Mouse (Mus musculus) gastrocnemius, postnatal 36 days (tissue): ENCODE measurements around the gene Cerkl. TPM values are rescaled to one million over a fixed set of nuclear protein-coding genes. Genes with fewer than 3 reads are reported as not detected.

Source experiments
- DNase-seq, 2 experiments: peaks; one replicate each; pipeline ENCODE4 v3.0.0; 2022
- intact Hi-C: fragments of 180-260 bp; cut with DNase I; formaldehyde crosslinking; loops from one replicate; pipeline ENCODE4 v1.15.1; 2025
- total RNA-seq, 2 experiments: library from RNA; stranded (reverse); gene quantifications; 2 replicates each; pipeline ENCODE4 v1.2.3; 2021

The Cerkl gene
- total RNA-seq, 2 experiments from 2014 or later: 0.35 to 0.46 TPM

- intact Hi-C loops: no loop called here
- DNase-seq: no peak
Observed at GRCm38 (mm10) chr2:79378346-79379086, 78.1 kb downstream of the Cerkl start.

- peak in 1 of 2 experiments; percentile 3 for DNase-seq
- intact Hi-C loops: loop anchor here (5.0 kb wide), 1 partner anchor 125 kb away; no protein-coding TSS in a partner anchor
Observed at GRCm38 (mm10) chr2:79372486-79373200, 83.9 kb downstream of the Cerkl start.

- intact Hi-C loops: loop anchor here (5.0 kb wide), 1 partner anchor 125 kb away; no protein-coding TSS in a partner anchor
- no peak for DNase-seq
Observed at GRCm38 (mm10) chr2:79372154-79372467, 84.5 kb downstream of the Cerkl start.

- intact Hi-C loops: loop anchor here (5.0 kb wide), 1 partner anchor 126 kb away; no protein-coding TSS in a partner anchor
Observed at GRCm38 (mm10) chr2:79371326-79372153, 85.0 kb downstream of the Cerkl start.

GRCm38 (mm10) chr2:79370711-79371312, 85.8 kb downstream of the Cerkl start:
- no peak for DNase-seq
- intact Hi-C loops: loop anchor here (5.0 kb wide), 1 partner anchor 126 kb away; no protein-coding TSS in a partner anchor

More at GRCm38 (mm10) chr2:79371326-79372153, 85.0 kb downstream of the Cerkl start:
- no peak for DNase-seq

GRCm38 (mm10) chr2:79369905-79370304, 86.7 kb downstream of the Cerkl start:
- DNase-seq: no peak

GRCm38 (mm10) chr2:79369061-79369524, 87.5 kb downstream of the Cerkl start:
- intact Hi-C loops: no loop called here
- DNase-seq: no peak

More at GRCm38 (mm10) chr2:79369905-79370304, 86.7 kb downstream of the Cerkl start:
- intact Hi-C loops: loop anchor here (5.0 kb wide), 1 partner anchor 127 kb away; no protein-coding TSS in a partner anchor

GRCm38 (mm10) chr2:79368661-79369060, 87.9 kb downstream of the Cerkl start:
- intact Hi-C loops: no loop called here
- no peak for DNase-seq

GRCm38 (mm10) chr2:79367451-79368450, 88.8 kb downstream of the Cerkl start:
- DNase-seq: no peak
- intact Hi-C loops: no loop called here

GRCm38 (mm10) chr2:79363920-79364319, 92.7 kb downstream of the Cerkl start:
- intact Hi-C loops: no loop called here

GRCm38 (mm10) chr2:79362029-79362428, 94.6 kb downstream of the Cerkl start:
- intact Hi-C loops: no loop called here
- no peak for DNase-seq

More at GRCm38 (mm10) chr2:79363920-79364319, 92.7 kb downstream of the Cerkl start:
- no peak for DNase-seq

- no peak for DNase-seq
- intact Hi-C loops: no loop called here
Observed at GRCm38 (mm10) chr2:79357835-79358234, 98.8 kb downstream of the Cerkl start.

GRCm38 (mm10) chr2:79354773-79355172, 101.8 kb downstream of the Cerkl start:
- intact Hi-C loops: no loop called here
- DNase-seq: no peak

GRCm38 (mm10) chr2:79352100-79352802, 104.3 kb downstream of the Cerkl start:
- DNase-seq: no peak
- intact Hi-C loops: no loop called here

GRCm38 (mm10) chr2:79351179-79352099, 105.1 kb downstream of the Cerkl start:
- no peak for DNase-seq
- intact Hi-C loops: no loop called here

- intact Hi-C loops: no loop called here
- DNase-seq: no peak
Observed at GRCm38 (mm10) chr2:79343115-79343514, 113.5 kb downstream of the Cerkl start.

GRCm38 (mm10) chr2:79339003-79339402, 117.6 kb downstream of the Cerkl start:
- intact Hi-C loops: no loop called here

More at GRCm38 (mm10) chr2:79339003-79339402, 117.6 kb downstream of the Cerkl start:
- DNase-seq: no peak
